14 mouse cellular contexts compared by ENCODE assay signal in genomic region chr5:122619686-122620296, GRCm38 (mm10). TPM values are rescaled to one million over a fixed set of nuclear protein-coding genes. Genes with fewer than 3 reads are reported as not detected.
DNase-seq lines count a peak whose midpoint lies in the region; ATAC-seq and TF ChIP-seq lines count a peak whose summit lies in the region.
"Had no signal": no experiment of that assay in that cellular context is flagged by ENCODE, and none has a peak within 500 bp of the region (broad histone marks: within the 10 kb centered on the region; RNA-seq: fewer than 3 reads in every experiment).

No protein-coding gene starts in this region.

- no peak for ATAC-seq in heart, embryonic 11.5 days (replicated peaks; ENCODE audit: insufficient number of reproducible peaks, low FRiP score, low TSS enrichment)
- ATAC-seq: CD4-positive, CD25-positive, alpha-beta regulatory T cell, adult 4 months; forebrain, embryonic 15.5 days had no signal

- 60% methylated on average over 9 of the region's 9 CpGs for WGBS in heart, embryonic 11.5 days (ENCODE audit: insufficient replicate concordance)
- 88% methylated on average over 9 of the region's 9 CpGs for WGBS in embryonic facial prominence, embryonic 10.5 days
- 78% methylated on average over 9 of the region's 9 CpGs for WGBS in small intestine, adult 2 months

- H3K27ac ChIP-seq in heart, embryonic 11.5 days (ENCODE audit: low read depth, low read length): peak overlapping the region; percentile 90
- peak overlapping the region; percentile 80 for H3K27ac ChIP-seq in left cerebral cortex, adult 2 months
- H3K27ac ChIP-seq in embryonic facial prominence, embryonic 10.5 days (replicated peaks): 0 out of 2 replicates have a peak overlapping the region, but pooled peaks have one; percentile 2
- H3K27ac ChIP-seq in small intestine, adult 2 months (ENCODE audit: insufficient read depth, low read depth, low read length): peak overlapping the region; percentile 1; the same call in 1 of the 2 replicates
- H3K27ac ChIP-seq: forebrain, embryonic 15.5 days; liver, embryonic 13.5 days; neural tube, embryonic 15.5 days had no signal

- TF ChIP-seq CTCF in left cerebral cortex, adult 2 months (IDR thresholded peaks at IDR 0.05): no peak
- no peak for TF ChIP-seq CTCF in small intestine, adult 2 months (IDR thresholded peaks at IDR 0.05; ENCODE audit: extremely low read depth, insufficient read length, insufficient replicate concordance, low read depth, low read length)

- no peaks in the 10 kb centered on the region for H3K27me3 ChIP-seq in heart, embryonic 11.5 days (ENCODE audit: control insufficient read depth, insufficient read depth, low read length)
- H3K27me3 ChIP-seq in embryonic facial prominence, embryonic 10.5 days (replicated peaks; ENCODE audit: low read depth, poor library complexity, severe bottlenecking): no peaks in the 10 kb centered on the region
- H3K27me3 ChIP-seq in small intestine, adult 2 months (ENCODE audit: control insufficient read depth, insufficient read depth, low read length): no peaks in the 10 kb centered on the region
- H3K27me3 ChIP-seq: forebrain, embryonic 15.5 days; neural tube, embryonic 15.5 days had no signal

- DNase-seq in heart, adult 9 months (ENCODE audit: low spot score in 2 of 2): no peak
- DNase-seq in left cerebral cortex, adult 2 months (ENCODE audit: extremely low spot score in 1 of 2, low spot score in 2 of 2): no peak
- DNase-seq in left cerebral cortex, adult 8-10 months (ENCODE audit: low spot score in 2 of 2): no peak
- DNase-seq in embryonic facial prominence, embryonic 10.5 days (ENCODE audit: low spot score): no peak
- no peak for DNase-seq in gastrocnemius, postnatal 25 days
- DNase-seq in layer of hippocampus, adult 9-11 months: no peak
- DNase-seq: cerebellum, adult 9-11 months; liver, embryonic 13.5 days; right cerebral cortex, postnatal 14 days had no signal

- no peak for TF ChIP-seq POLR2A in small intestine, adult 2 months (IDR thresholded peaks at IDR 0.05; ENCODE audit: low read depth, low read length)

- H3K36me3 ChIP-seq in heart, embryonic 11.5 days (ENCODE audit: control insufficient read depth, insufficient read depth, low read length): no peaks in the 10 kb centered on the region
- no peaks in the 10 kb centered on the region for H3K36me3 ChIP-seq in embryonic facial prominence, embryonic 10.5 days (replicated peaks)
- H3K36me3 ChIP-seq in small intestine, adult 2 months (ENCODE audit: control insufficient read depth, insufficient read depth, low read length): no peaks in the 10 kb centered on the region
- H3K36me3 ChIP-seq: forebrain, embryonic 15.5 days; liver, embryonic 13.5 days; neural tube, embryonic 15.5 days had no signal

- intact Hi-C loops in left cerebral cortex, adult 2 months (cut with DNase I): no loop called here

- no peak overlapping the region for H3K4me2 ChIP-seq in heart, embryonic 11.5 days
- H3K4me2 ChIP-seq: forebrain, embryonic 15.5 days; liver, embryonic 13.5 days; neural tube, embryonic 15.5 days had no signal

- H3K9ac ChIP-seq in heart, embryonic 11.5 days (ENCODE audit: low read depth, low read length): no peak overlapping the region
- H3K9ac ChIP-seq: forebrain, embryonic 15.5 days; liver, embryonic 13.5 days; neural tube, embryonic 15.5 days had no signal

- no peak overlapping the region for H3K4me3 ChIP-seq in heart, embryonic 11.5 days (ENCODE audit: low read depth, low read length)
- no peak overlapping the region for H3K4me3 ChIP-seq in left cerebral cortex, adult 2 months
- no peak overlapping the region for H3K4me3 ChIP-seq in embryonic facial prominence, embryonic 10.5 days
- H3K4me3 ChIP-seq in small intestine, adult 2 months (ENCODE audit: low read depth, low read length): no peak overlapping the region
- H3K4me3 ChIP-seq: forebrain, embryonic 15.5 days; liver, embryonic 13.5 days; neural tube, embryonic 15.5 days had no signal

- H3K4me1 ChIP-seq in heart, embryonic 11.5 days (ENCODE audit: control insufficient read depth, insufficient read depth, low read length): peaks cover 12% of the 10 kb centered on the region
- peaks cover 43% of the 10 kb centered on the region for H3K4me1 ChIP-seq in embryonic facial prominence, embryonic 10.5 days
- peaks cover 2% of the 10 kb centered on the region; the same call in 1 of the 2 replicates for H3K4me1 ChIP-seq in small intestine, adult 2 months (ENCODE audit: control insufficient read depth, insufficient read depth, insufficient read length, low read length)

- H3K9me3 ChIP-seq in heart, embryonic 11.5 days (replicated peaks; ENCODE audit: control insufficient read depth, low read length): no peaks in the 10 kb centered on the region
- no peaks in the 10 kb centered on the region for H3K9me3 ChIP-seq in embryonic facial prominence, embryonic 10.5 days
- H3K9me3 ChIP-seq: forebrain, embryonic 15.5 days; liver, embryonic 13.5 days; neural tube, embryonic 15.5 days had no signal

RNA-seq across cellular contexts. Expression of gene Ift81, which starts 5.5 kb away (rescaled TPM):
- polyA plus RNA-seq in heart, embryonic 11.5 days (2014; fragmentation: Nextera tagmentation; extraction: Ambion mirVana): 23.9 and 28.4 TPM in 2 replicates
- 10 to 100 TPM; 46.4 to 49.2 TPM for total RNA-seq in left cerebral cortex, adult 2 months (2021)
- 10 to 100 TPM; 52.6 to 67.4 (median 57.2) TPM for total RNA-seq in left cerebral cortex, adult 8-10 months (2022)
- polyA plus RNA-seq in embryonic facial prominence, embryonic 10.5 days (2016; fragmentation: Nextera tagmentation; extraction: Ambion mirVana): 40.3 and 50.2 TPM in 2 replicates
- 0.09 and 0.15 TPM in 2 replicates for polyA plus RNA-seq in small intestine, adult 2 months (2012; rRNA removed)
- total RNA-seq in gastrocnemius, postnatal 25 days (2021): 1 to 10 TPM; 2.6 to 7.1 TPM

RNA-seq across cellular contexts. Expression of gene P2rx7, which starts 23.9 kb away (rescaled TPM):
- polyA plus RNA-seq in heart, embryonic 11.5 days (2014; fragmentation: Nextera tagmentation; extraction: Ambion mirVana): 0.36 and 1.00 TPM in 2 replicates
- total RNA-seq in left cerebral cortex, adult 2 months (2021): 1 to 10 TPM; 6.2 to 7.7 TPM
- 10 to 100 TPM in 1 of 4 experiments, 1 to 10 TPM in 3; 7.7 to 16.4 (median 8.6) TPM for total RNA-seq in left cerebral cortex, adult 8-10 months (2022)
- 0.30 and 0.35 TPM in 2 replicates for polyA plus RNA-seq in embryonic facial prominence, embryonic 10.5 days (2016; fragmentation: Nextera tagmentation; extraction: Ambion mirVana)
- polyA plus RNA-seq in small intestine, adult 2 months (2012; rRNA removed): 12.0 and 24.3 TPM in 2 replicates
- 1 to 10 TPM; 1.9 TPM for total RNA-seq in gastrocnemius, postnatal 25 days (2021)

Comparison
In these comparisons a context has a peak if more than half of its experiments do, and no peak if none do; other contexts are left out.
1. H3K27ac ChIP-seq: peak in every context shown above with its lines; median percentile 90 in heart, embryonic 11.5 days; 80 in left cerebral cortex, adult 2 months; 2 in embryonic facial prominence, embryonic 10.5 days; 1 in small intestine, adult 2 months.
2. RNA of gene Ift81, which starts 5.5 kb away (total RNA-seq): 52.6 to 67.4 TPM in left cerebral cortex, adult 8-10 months and 46.4 to 49.2 TPM in left cerebral cortex, adult 2 months; 2.6 to 7.1 TPM in gastrocnemius, postnatal 25 days; every median in the first group is over 4 times any median in the second.